Mouse (Mus musculus): ENCODE data around the gene Serping1. TPM values are rescaled to one million over a fixed set of nuclear protein-coding genes. Genes with fewer than 3 reads are reported as not detected.
"Not testable (repeated sequence)": the region's sequence is repeated elsewhere in the genome, so short reads cannot be mapped to it uniquely, and the experiment has no call there.

Gene Serping1
- polyA plus RNA-seq, 1 experiment from 2014 or later: 15.7 TPM

- Histone ChIP-seq H3K9ac (replicated peaks; ENCODE audit: low read depth, low read length) (no peak overlapping the region), H3K9me3 (ENCODE audit: control insufficient read depth, low read length) (no peaks in the 10 kb centered on the region), H3K36me3 (ENCODE audit: control insufficient read depth, insufficient read depth, low read length) (no peaks in the 10 kb centered on the region), H3K27me3 (ENCODE audit: control insufficient read depth, insufficient read depth, low read length) (no peaks in the 10 kb centered on the region), H3K4me1 (ENCODE audit: control insufficient read depth, insufficient read depth, low read length) (no peaks in the 10 kb centered on the region), H3K4me3 (ENCODE audit: low read depth, low read length) (no peak overlapping the region), H3K4me2 (ENCODE audit: low read depth, low read length) (no peak overlapping the region), H3K27ac (ENCODE audit: low read depth, low read length) (no peak overlapping the region)
- 81% methylated on average over 5 of the region's 5 CpGs for WGBS
- no peak for ATAC-seq (ENCODE audit: low read depth)
Measured at GRCm38 (mm10) chr2:84806546-84806945, 31.3 kb upstream of the Serping1 start.

DNA sequence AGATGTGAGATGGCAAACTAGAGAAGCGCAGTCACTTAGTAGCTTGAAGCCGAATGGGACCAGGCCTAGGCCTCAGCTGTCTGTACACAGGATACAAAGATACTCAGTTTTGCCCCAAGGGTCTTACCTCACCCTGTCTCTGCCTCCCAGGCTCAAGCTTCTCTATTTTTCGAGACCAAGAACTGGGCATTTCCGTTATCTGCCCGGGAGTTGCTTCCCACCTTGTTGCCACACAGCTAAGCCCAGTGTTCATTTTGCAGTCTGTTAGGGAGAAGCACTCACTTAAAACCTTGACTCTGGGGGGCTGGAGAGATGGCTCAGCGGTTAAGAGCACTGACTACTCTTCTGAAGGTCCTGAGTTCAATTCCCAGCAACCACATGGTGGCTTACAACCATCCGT is 28.7 kb upstream of the Serping1 start:
- H3K27me3 ChIP-seq (ENCODE audit: control insufficient read depth, insufficient read depth, low read length): no peaks in the 10 kb centered on the region
- H3K27ac ChIP-seq (ENCODE audit: low read depth, low read length): no peak overlapping the region
- no peak overlapping the region for H3K4me3 ChIP-seq (ENCODE audit: low read depth, low read length)
- WGBS: 89% methylated on average over 7 of the region's 7 CpGs
- no peaks in the 10 kb centered on the region for H3K4me1 ChIP-seq (ENCODE audit: control insufficient read depth, insufficient read depth, low read length)
- H3K9me3 ChIP-seq (ENCODE audit: control insufficient read depth, low read length): no peaks in the 10 kb centered on the region
- H3K36me3 ChIP-seq (ENCODE audit: control insufficient read depth, insufficient read depth, low read length): no peaks in the 10 kb centered on the region
- H3K4me2 ChIP-seq (ENCODE audit: low read depth, low read length): no peak overlapping the region
- no peak for ATAC-seq (ENCODE audit: low read depth)
- H3K9ac ChIP-seq (replicated peaks; ENCODE audit: low read depth, low read length): no peak overlapping the region

- H3K4me3 ChIP-seq (ENCODE audit: low read depth, low read length); H3K9me3 ChIP-seq (ENCODE audit: control insufficient read depth, low read length); H3K4me1 ChIP-seq (ENCODE audit: control insufficient read depth, insufficient read depth, low read length); H3K4me2 ChIP-seq (ENCODE audit: low read depth, low read length); H3K9ac ChIP-seq (replicated peaks; ENCODE audit: low read depth, low read length); ATAC-seq (ENCODE audit: low read depth); H3K36me3 ChIP-seq (ENCODE audit: control insufficient read depth, insufficient read depth, low read length); H3K27me3 ChIP-seq (ENCODE audit: control insufficient read depth, insufficient read depth, low read length); H3K27ac ChIP-seq (ENCODE audit: low read depth, low read length): not testable (repeated sequence)
- 78% methylated on average over 5 of the region's 5 CpGs for WGBS
Measured at GRCm38 (mm10) chr2:84801223-84801622, 26.0 kb upstream of the Serping1 start.

GRCm38 (mm10) chr2:84800304-84800703 is 25.1 kb upstream of the Serping1 start:
- Histone ChIP-seq H3K27me3 (ENCODE audit: control insufficient read depth, insufficient read depth, low read length) (no peaks in the 10 kb centered on the region), H3K4me2 (ENCODE audit: low read depth, low read length) (no peak overlapping the region), H3K9me3 (ENCODE audit: control insufficient read depth, low read length) (no peaks in the 10 kb centered on the region), H3K4me3 (ENCODE audit: low read depth, low read length) (no peak overlapping the region), H3K4me1 (ENCODE audit: control insufficient read depth, insufficient read depth, low read length) (no peaks in the 10 kb centered on the region), H3K9ac (replicated peaks; ENCODE audit: low read depth, low read length) (no peak overlapping the region), H3K27ac (ENCODE audit: low read depth, low read length) (no peak overlapping the region), H3K36me3 (ENCODE audit: control insufficient read depth, insufficient read depth, low read length) (no peaks in the 10 kb centered on the region)
- no peak for ATAC-seq (ENCODE audit: low read depth)
- WGBS: 87% methylated on average over 4 of the region's 4 CpGs

DNA sequence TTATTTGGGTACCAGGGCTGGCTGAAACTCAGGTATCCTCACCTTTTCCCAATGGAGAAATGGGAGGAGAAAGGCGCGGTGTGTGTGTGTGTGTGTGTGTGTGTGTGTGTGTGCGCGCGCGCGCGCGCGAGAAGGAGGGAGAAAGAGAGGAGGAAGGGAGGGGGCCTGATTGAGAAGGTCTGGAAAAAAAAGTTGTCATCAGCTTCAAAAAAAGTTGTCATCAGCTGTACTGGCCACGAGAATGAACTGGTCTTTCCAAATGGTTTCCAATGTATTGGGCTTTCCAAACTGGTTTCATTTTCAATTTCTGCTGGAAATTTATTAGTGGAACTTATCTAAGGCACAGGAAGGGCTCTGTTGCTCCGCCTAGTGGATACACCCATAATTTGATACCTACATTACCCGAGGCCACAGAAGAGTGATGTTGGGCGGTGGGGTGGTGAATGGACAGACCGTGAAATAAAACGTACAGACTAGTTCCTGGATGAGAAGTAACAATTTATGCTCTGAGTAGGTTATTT is 23.9 kb upstream of the Serping1 start:
- ATAC-seq (ENCODE audit: low read depth): peak; percentile 75
- under 1% methylated on average over 16 of the region's 16 CpGs for WGBS
- H3K27ac ChIP-seq (ENCODE audit: low read depth, low read length): no peak overlapping the region
- H3K36me3 ChIP-seq (ENCODE audit: control insufficient read depth, insufficient read depth, low read length): no peaks in the 10 kb centered on the region
- H3K4me3 ChIP-seq (ENCODE audit: low read depth, low read length): peak overlapping the region; percentile 52
- H3K4me2 ChIP-seq (ENCODE audit: low read depth, low read length): peak overlapping the region; percentile 92
- H3K27me3 ChIP-seq (ENCODE audit: control insufficient read depth, insufficient read depth, low read length): no peaks in the 10 kb centered on the region
- no peaks in the 10 kb centered on the region for H3K9me3 ChIP-seq (ENCODE audit: control insufficient read depth, low read length)
- H3K9ac ChIP-seq (replicated peaks; ENCODE audit: low read depth, low read length): no peak overlapping the region
- H3K4me1 ChIP-seq (ENCODE audit: control insufficient read depth, insufficient read depth, low read length): no peaks in the 10 kb centered on the region

GRCm38 (mm10) chr2:84798493-84798921 is 23.3 kb upstream of the Serping1 start, which contains the start of gene Ube2l6:
Gene Ube2l6 (plus strand): TSS chr2:84798828.
- Histone ChIP-seq H3K27ac (ENCODE audit: low read depth, low read length) (no peak within 1 kb of the TSS), H3K27me3 (ENCODE audit: control insufficient read depth, insufficient read depth, low read length) (no peaks in the 10 kb centered on the region), H3K4me2 (ENCODE audit: low read depth, low read length) (peak within 1 kb of the TSS; percentile 92), H3K4me1 (ENCODE audit: control insufficient read depth, insufficient read depth, low read length) (no peaks in the 10 kb centered on the region), H3K4me3 (ENCODE audit: low read depth, low read length) (peak within 1 kb of the TSS; percentile 52), H3K36me3 (ENCODE audit: control insufficient read depth, insufficient read depth, low read length) (no peaks in the 10 kb centered on the region), H3K9me3 (ENCODE audit: control insufficient read depth, low read length) (no peaks in the 10 kb centered on the region), H3K9ac (replicated peaks; ENCODE audit: low read depth, low read length) (peak within 1 kb of the TSS; percentile 58)
- ATAC-seq (ENCODE audit: low read depth): peak; percentile 82
- 0% methylated on average over 21 of the region's 21 CpGs for WGBS

DNA sequence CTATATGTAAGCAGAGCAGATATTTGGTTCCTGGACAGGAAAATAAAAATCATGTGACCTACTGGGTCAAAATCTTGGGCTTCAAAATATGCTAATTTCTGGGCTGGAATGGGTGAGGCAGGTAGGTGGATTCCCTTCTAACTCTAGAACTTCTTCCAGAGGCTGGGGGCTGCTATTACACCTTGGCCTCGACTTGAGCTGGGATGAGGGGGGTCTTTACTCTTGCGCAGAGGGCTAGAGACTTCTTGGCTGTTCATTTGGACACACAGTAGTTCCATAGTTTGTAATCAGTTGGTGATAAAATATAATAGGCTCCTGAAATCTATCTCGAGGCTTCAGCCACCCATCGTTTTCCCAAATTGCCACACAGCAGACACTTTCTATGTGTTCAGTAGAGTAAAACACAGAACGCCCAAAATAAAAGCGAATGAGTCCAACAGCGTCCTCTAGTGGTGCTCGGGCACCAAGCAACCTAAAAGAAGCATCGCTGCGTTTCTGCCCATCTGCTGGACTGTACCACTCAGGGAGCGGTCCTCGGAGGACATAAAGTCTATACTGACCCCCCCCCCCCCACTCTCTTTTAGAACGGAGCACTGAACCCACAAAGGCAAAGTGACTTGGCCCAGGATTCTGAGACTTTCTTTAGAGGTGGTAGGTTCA is 22.7 kb upstream of the Serping1 start:
- Histone ChIP-seq H3K9ac (replicated peaks; ENCODE audit: low read depth, low read length) (peak overlapping the region; percentile 58), H3K4me1 (ENCODE audit: control insufficient read depth, insufficient read depth, low read length) (no peaks in the 10 kb centered on the region), H3K4me3 (ENCODE audit: low read depth, low read length) (peak overlapping the region; percentile 52), H3K9me3 (ENCODE audit: control insufficient read depth, low read length) (no peaks in the 10 kb centered on the region), H3K36me3 (ENCODE audit: control insufficient read depth, insufficient read depth, low read length) (no peaks in the 10 kb centered on the region), H3K27ac (ENCODE audit: low read depth, low read length) (no peak overlapping the region), H3K4me2 (ENCODE audit: low read depth, low read length) (peak overlapping the region; percentile 92), H3K27me3 (ENCODE audit: control insufficient read depth, insufficient read depth, low read length) (no peaks in the 10 kb centered on the region)
- peak; percentile 66 for ATAC-seq (ENCODE audit: low read depth)
- 10% methylated on average over 13 of the region's 13 CpGs for WGBS

- Histone ChIP-seq H3K27me3 (ENCODE audit: control insufficient read depth, insufficient read depth, low read length) (no peaks in the 10 kb centered on the region), H3K4me3 (ENCODE audit: low read depth, low read length) (no peak overlapping the region), H3K9ac (replicated peaks; ENCODE audit: low read depth, low read length) (no peak overlapping the region), H3K27ac (ENCODE audit: low read depth, low read length) (no peak overlapping the region), H3K4me2 (ENCODE audit: low read depth, low read length) (no peak overlapping the region), H3K36me3 (ENCODE audit: control insufficient read depth, insufficient read depth, low read length) (no peaks in the 10 kb centered on the region), H3K9me3 (ENCODE audit: control insufficient read depth, low read length) (no peaks in the 10 kb centered on the region), H3K4me1 (ENCODE audit: control insufficient read depth, insufficient read depth, low read length) (no peaks in the 10 kb centered on the region)
- ATAC-seq (ENCODE audit: low read depth): no peak
- 87% methylated on average over 3 of the region's 3 CpGs for WGBS
Measured at GRCm38 (mm10) chr2:84793871-84794270, 18.6 kb upstream of the Serping1 start.

- no peaks in the 10 kb centered on the region for H3K4me1 ChIP-seq (ENCODE audit: control insufficient read depth, insufficient read depth, low read length)
- no peak overlapping the region for H3K4me3 ChIP-seq (ENCODE audit: low read depth, low read length)
- H3K36me3 ChIP-seq (ENCODE audit: control insufficient read depth, insufficient read depth, low read length): no peaks in the 10 kb centered on the region
- WGBS: 91% methylated on average over 3 of the region's 3 CpGs
- H3K4me2 ChIP-seq (ENCODE audit: low read depth, low read length): no peak overlapping the region
- ATAC-seq (ENCODE audit: low read depth): no peak
- H3K27me3 ChIP-seq (ENCODE audit: control insufficient read depth, insufficient read depth, low read length): no peaks in the 10 kb centered on the region
- no peak overlapping the region for H3K27ac ChIP-seq (ENCODE audit: low read depth, low read length)
- no peak overlapping the region for H3K9ac ChIP-seq (replicated peaks; ENCODE audit: low read depth, low read length)
- no peaks in the 10 kb centered on the region for H3K9me3 ChIP-seq (ENCODE audit: control insufficient read depth, low read length)
Measured at GRCm38 (mm10) chr2:84793154-84793553, 17.9 kb upstream of the Serping1 start.
